In genomic region chr12:8811441-8811871, GRCm38 (mm10) we compare ENCODE assay signal across 10 mouse cellular contexts. TPM values are rescaled to one million over a fixed set of nuclear protein-coding genes. Genes with fewer than 3 reads are reported as not detected.
DNase-seq lines count a peak whose midpoint lies in the region; ATAC-seq lines count a peak whose summit lies in the region.
"Had no signal": no experiment of that assay in that cellular context is flagged by ENCODE, and none has a peak within 500 bp of the region (broad histone marks: within the 10 kb centered on the region; RNA-seq: fewer than 3 reads in every experiment).

No protein-coding gene starts in this region.

- H3K27me3 ChIP-seq in hindbrain, embryonic 16.5 days (replicated peaks; ENCODE audit: control insufficient read depth, insufficient read depth, low read length) = no peaks in the 10 kb centered on the region
- H3K27me3 ChIP-seq: CH12.LX had no signal

- no peak overlapping the region for H3K27ac ChIP-seq in hindbrain, embryonic 16.5 days (ENCODE audit: low read depth, low read length)

- H3K36me3 ChIP-seq in hindbrain, embryonic 16.5 days (ENCODE audit: control insufficient read depth, insufficient read depth, low read length) = no peaks in the 10 kb centered on the region

- peak; percentile 32 to 50 for DNase-seq in cerebellum, postnatal 25 days
- DNase-seq in cerebellum, adult 11-12 months = no peak
- DNase-seq in heart, adult 9 months (ENCODE audit: low spot score in 2 of 2) = peak; percentile 19 to 28
- peak; percentile 76 to 86 for DNase-seq in kidney, postnatal 4 days
- DNase-seq in left cerebral cortex, postnatal 14 days (ENCODE audit: low spot score in 2 of 2) = no peak
- no peak for DNase-seq in B cell, adult 2 months

- no peaks in the 10 kb centered on the region for H3K9me3 ChIP-seq in hindbrain, embryonic 16.5 days (ENCODE audit: control insufficient read depth, low read length)

- H3K4me2 ChIP-seq in hindbrain, embryonic 16.5 days (ENCODE audit: low read length) = no peak overlapping the region

- no peak overlapping the region for H3K9ac ChIP-seq in hindbrain, embryonic 16.5 days (ENCODE audit: low read depth, low read length)

- 53% methylated on average over 6 of the region's 6 CpGs for WGBS in hindbrain, embryonic 16.5 days

- H3K4me1 ChIP-seq in hindbrain, embryonic 16.5 days (ENCODE audit: control insufficient read depth, insufficient read depth, low read depth, low read length) = no peaks in the 10 kb centered on the region
- H3K4me1 ChIP-seq: megakaryocyte, embryonic 14.5 days had no signal

- intact Hi-C loops in left cerebral cortex, postnatal 14 days (cut with DNase I) = no loop called here

- no peak overlapping the region for H3K4me3 ChIP-seq in hindbrain, embryonic 16.5 days (ENCODE audit: low read length)
- H3K4me3 ChIP-seq: megakaryocyte, embryonic 14.5 days had no signal

- 0 out of 2 replicates have a peak, but pooled peaks have one; percentile 20 for ATAC-seq in monocyte, adult 5-6 weeks (replicated peaks; ENCODE audit: insufficient number of reproducible peaks, low FRiP score, low TSS enrichment, poor library complexity, severe bottlenecking)
- no peak for ATAC-seq in hindbrain, embryonic 16.5 days

RNA-seq across cellular contexts. Expression of gene Sdc1, which starts 40.3 kb away (rescaled TPM):
- total RNA-seq in monocyte, adult 5-6 weeks (2017) = 4.6 to 7.4 TPM (median 5.4 TPM) in 3 replicates
- 18.0 and 21.5 TPM in 2 replicates for polyA plus RNA-seq in hindbrain, embryonic 16.5 days (2015; fragmentation: Nextera tagmentation; extraction: Ambion mirVana)
- total RNA-seq in left cerebral cortex, postnatal 14 days (2021) = 1 to 10 TPM; 2.0 to 2.4 TPM

Comparison
In these comparisons a context has a peak if more than half of its experiments do, and no peak if none do; other contexts are left out.
1. DNase-seq: peak in cerebellum, postnatal 25 days (2 of 2), heart, adult 9 months (2 of 2) and kidney, postnatal 4 days (2 of 2); none in cerebellum, adult 11-12 months (single experiment), left cerebral cortex, postnatal 14 days (0 of 2) and B cell, adult 2 months (0 of 2).